In genomic region chr9:29472226-29472625, GRCm38 (mm10) we compare ENCODE assay signal across 17 mouse cellular contexts.
DNase-seq lines count a peak whose midpoint lies in the region.
"Had no signal": no experiment of that assay in that cellular context is flagged by ENCODE, and none has a peak within 500 bp of the region (broad histone marks: within the 10 kb centered on the region; RNA-seq: fewer than 3 reads in every experiment).

No protein-coding gene starts in this region.

- peak; percentile 45 for DNase-seq in cerebellum, adult 11-12 months
- DNase-seq in cerebellum, adult 8-10 months: no peak
- peak; percentile 21 for DNase-seq in layer of hippocampus, adult 11-12 months (ENCODE audit: low spot score)
- no peak for DNase-seq in layer of hippocampus, postnatal 10 days (ENCODE audit: low spot score in 2 of 2)
- DNase-seq in right cerebral cortex, adult 2 months (ENCODE audit: low spot score in 2 of 2): peak; percentile 50 to 74
- DNase-seq in right cerebral cortex, postnatal 14 days: no peak
- DNase-seq in telencephalon, adult 2 months (ENCODE audit: low read depth, low spot score): peak; percentile 80
- DNase-seq in urinary bladder, postnatal 14 days (ENCODE audit: low spot score): no peak
- DNase-seq: adrenal gland, postnatal 10 days; cerebellum, adult 9-10 months; gastrocnemius, postnatal 10 days; heart, adult 18-20 months; heart, postnatal 36 days; kidney, adult 9 months; kidney, postnatal 36 days; lung, adult 2 months; retina, postnatal 1 day had no signal

Comparison
In these comparisons a context has a peak if more than half of its experiments do, and no peak if none do; other contexts are left out.
1. DNase-seq: peak in cerebellum, adult 11-12 months (single experiment), layer of hippocampus, adult 11-12 months (single experiment), right cerebral cortex, adult 2 months (2 of 2) and telencephalon, adult 2 months (single experiment); none in cerebellum, adult 8-10 months (single experiment), layer of hippocampus, postnatal 10 days (0 of 2), right cerebral cortex, postnatal 14 days (single experiment) and urinary bladder, postnatal 14 days (single experiment).